Mouse (Mus musculus): ENCODE measurements around the gene Arcn1. TPM values are rescaled to one million over a fixed set of nuclear protein-coding genes. Genes with fewer than 3 reads are reported as not detected.

Gene Arcn1
- polyA plus RNA-seq, 2 experiments from 2014 or later, result 68.0 to 77.9 TPM

Other genes starting within 250 kb of the Arcn1 start
- gene Cxcr5, start 206.0 kb downstream of the Arcn1 start, polyA plus RNA-seq (2017; shearing (Covaris generic)), result 100 to 1,000 TPM in 1 of 2 experiments, 10 to 100 TPM in 1; 93.9 to 121 TPM
- 10 to 100 TPM; 68.5 to 94.4 TPM for gene Ddx6, start 163.0 kb downstream of the Arcn1 start, polyA plus RNA-seq (2017; shearing (Covaris generic))
- gene Treh, start 94.6 kb downstream of the Arcn1 start, polyA plus RNA-seq (2017; shearing (Covaris generic)), result not detected
- under 1 TPM in 1 of 2 experiments, not detected in 1; 0.32 TPM for gene Phldb1, start 32.6 kb downstream of the Arcn1 start, polyA plus RNA-seq (2017; shearing (Covaris generic))
- gene Ift46, start 63 bp upstream of the Arcn1 start, polyA plus RNA-seq (2017; shearing (Covaris generic)), result 10 to 100 TPM; 55.1 to 73.7 TPM
- gene Tmem25, start 31.5 kb upstream of the Arcn1 start, polyA plus RNA-seq (2017; shearing (Covaris generic)), result not detected
- not detected for gene Ttc36, start 35.2 kb upstream of the Arcn1 start, polyA plus RNA-seq (2017; shearing (Covaris generic))
- gene Kmt2a, start 113.5 kb upstream of the Arcn1 start, polyA plus RNA-seq (2017; shearing (Covaris generic)), result 10 to 100 TPM; 34.7 to 41.1 TPM
- gene Atp5l, start 152.9 kb upstream of the Arcn1 start, polyA plus RNA-seq (2017; shearing (Covaris generic)), result 100 to 1,000 TPM; 416 to 524 TPM
- gene Ube4a, start 197.8 kb upstream of the Arcn1 start, polyA plus RNA-seq (2017; shearing (Covaris generic)), result 10 to 100 TPM; 26.6 to 40.4 TPM
- gene Cd3g, start 212.6 kb upstream of the Arcn1 start, polyA plus RNA-seq (2017; shearing (Covaris generic)), result 1,000 to 10,000 TPM; 1,425 to 1,626 TPM
- gene Cd3d, start 213.9 kb upstream of the Arcn1 start, polyA plus RNA-seq (2017; shearing (Covaris generic)), result 100 to 1,000 TPM; 544 to 973 TPM
- gene Cd3e, start 241.8 kb upstream of the Arcn1 start, polyA plus RNA-seq (2017; shearing (Covaris generic)), result 1,000 to 10,000 TPM; 1,413 to 1,834 TPM